Mouse (Mus musculus): ENCODE measurements around the gene Tnr.

The Tnr gene

GRCm38 (mm10) chr1:159583877-159584276 is 60.3 kb downstream of the Tnr start:
- TF ChIP-seq GATA4 (IDR thresholded peaks at IDR 0.05; ENCODE audit: insufficient replicate concordance, low read length) = no peak

- no peak for TF ChIP-seq GATA4 (IDR thresholded peaks at IDR 0.05; ENCODE audit: insufficient replicate concordance, low read length)
Measured at GRCm38 (mm10) chr1:159588741-159589140, 65.2 kb downstream of the Tnr start.

- no peak for TF ChIP-seq GATA4 (IDR thresholded peaks at IDR 0.05; ENCODE audit: insufficient replicate concordance, low read length)
Measured at GRCm38 (mm10) chr1:159594099-159595058, 70.8 kb downstream of the Tnr start.

- no peak for TF ChIP-seq GATA4 (IDR thresholded peaks at IDR 0.05; ENCODE audit: insufficient replicate concordance, low read length)
Measured at GRCm38 (mm10) chr1:159595729-159596128, 72.2 kb downstream of the Tnr start.

- TF ChIP-seq GATA4 (IDR thresholded peaks at IDR 0.05; ENCODE audit: insufficient replicate concordance, low read length) = no peak
Measured at GRCm38 (mm10) chr1:159596640-159597039, 73.1 kb downstream of the Tnr start.

- TF ChIP-seq GATA4 (IDR thresholded peaks at IDR 0.05; ENCODE audit: insufficient replicate concordance, low read length) = no peak
Measured at GRCm38 (mm10) chr1:159613561-159613960, 90.0 kb downstream of the Tnr start.

- no peak for TF ChIP-seq GATA4 (IDR thresholded peaks at IDR 0.05; ENCODE audit: insufficient replicate concordance, low read length)
Measured at GRCm38 (mm10) chr1:159614062-159614601, 90.6 kb downstream of the Tnr start.

- TF ChIP-seq GATA4 (IDR thresholded peaks at IDR 0.05; ENCODE audit: insufficient replicate concordance, low read length) = no peak
Measured at GRCm38 (mm10) chr1:159614644-159615431, 91.3 kb downstream of the Tnr start.

- no peak for TF ChIP-seq GATA4 (IDR thresholded peaks at IDR 0.05; ENCODE audit: insufficient replicate concordance, low read length)
Measured at GRCm38 (mm10) chr1:159615686-159616085, 92.1 kb downstream of the Tnr start.

GRCm38 (mm10) chr1:159619205-159619604 is 95.6 kb downstream of the Tnr start:
- no peak for TF ChIP-seq GATA4 (IDR thresholded peaks at IDR 0.05; ENCODE audit: insufficient replicate concordance, low read length)

- TF ChIP-seq GATA4 (IDR thresholded peaks at IDR 0.05; ENCODE audit: insufficient replicate concordance, low read length) = no peak
Measured at GRCm38 (mm10) chr1:159621321-159621720, 97.8 kb downstream of the Tnr start.

- no peak for TF ChIP-seq GATA4 (IDR thresholded peaks at IDR 0.05; ENCODE audit: insufficient replicate concordance, low read length)
Measured at GRCm38 (mm10) chr1:159629119-159629518, 105.5 kb downstream of the Tnr start.

- no peak for TF ChIP-seq GATA4 (IDR thresholded peaks at IDR 0.05; ENCODE audit: insufficient replicate concordance, low read length)
Measured at GRCm38 (mm10) chr1:159629822-159630589, 106.4 kb downstream of the Tnr start.

- no peak for TF ChIP-seq GATA4 (IDR thresholded peaks at IDR 0.05; ENCODE audit: insufficient replicate concordance, low read length)
Measured at GRCm38 (mm10) chr1:159632558-159632957, 109.0 kb downstream of the Tnr start.

GRCm38 (mm10) chr1:159639408-159639807 is 115.8 kb downstream of the Tnr start:
- no peak for TF ChIP-seq GATA4 (IDR thresholded peaks at IDR 0.05; ENCODE audit: insufficient replicate concordance, low read length)
